Mouse (Mus musculus) C2C12 (cell line): ENCODE data around the gene Slfnl1. TPM values are rescaled to one million over a fixed set of nuclear protein-coding genes. Genes with fewer than 3 reads are reported as not detected.

Experiments used
- H3K27me3 ChIP-seq: one replicate; pipeline ENCODE4 v1.6.1; 2011; ENCODE audit not compliant: control insufficient read depth, insufficient read depth, insufficient read length
- H3K36me3 ChIP-seq: one replicate; pipeline ENCODE4 v1.6.1; 2011; ENCODE audit not compliant: control insufficient read depth, insufficient read depth
- H3K4me3 ChIP-seq: one replicate; pipeline ENCODE4 v1.5.1; 2011; ENCODE audit warnings: mild to moderate bottlenecking, control low read depth; ENCODE audit not compliant: poor library complexity, insufficient read depth, severe bottlenecking
- H3K79me2 ChIP-seq: one replicate; pipeline ENCODE4 v1.6.1; 2011; ENCODE audit not compliant: control insufficient read depth, insufficient read depth
- H3K79me3 ChIP-seq: one replicate; pipeline ENCODE4 v1.6.1; 2011; ENCODE audit warnings: low read depth, control low read depth
- H3ac ChIP-seq: one replicate; pipeline ENCODE3; 2011; ENCODE audit warnings: low read depth; ENCODE audit not compliant: control insufficient read depth, insufficient read length
- CEBPB ChIP-seq: IDR thresholded peaks from one replicate; pipeline ENCODE4 v1.6.1; 2011; ENCODE audit warnings: low read depth, mild to moderate bottlenecking, control low read depth, moderate library complexity
- CTCF ChIP-seq: IDR thresholded peaks from one replicate; pipeline ENCODE4 v1.5.1; 2011; ENCODE audit not compliant: control insufficient read depth, insufficient read depth, insufficient read length
- FOSL1 ChIP-seq: IDR thresholded peaks from one replicate; pipeline ENCODE4 v1.8.0; 2011; ENCODE audit warnings: mild to moderate bottlenecking, low read length; ENCODE audit not compliant: poor library complexity, insufficient read depth, severe bottlenecking
- MAX ChIP-seq: IDR thresholded peaks from one replicate; pipeline ENCODE4 v1.6.1; 2011; ENCODE audit warnings: mild to moderate bottlenecking, control low read depth
- MYOD1 ChIP-seq: IDR thresholded peaks from one replicate; pipeline ENCODE4 v1.6.1; 2011; ENCODE audit warnings: low read depth; ENCODE audit not compliant: control insufficient read depth, insufficient read length
- MYOG ChIP-seq: IDR thresholded peaks from one replicate; pipeline ENCODE4 v1.6.1; 2011; ENCODE audit not compliant: control insufficient read depth, insufficient read length; ENCODE audit errors: extremely low read depth
- USF1 ChIP-seq: IDR thresholded peaks from one replicate; pipeline ENCODE4 v1.6.1; 2011; ENCODE audit warnings: low read depth, mild to moderate bottlenecking, control low read depth, moderate library complexity
- long read RNA-seq, 2 experiments: library from polyadenylated mRNA; unstranded; transcript quantifications; one replicate each; pipeline ENCODE4 v2.0.0; 2019 to 2020
- polyA plus RNA-seq: library from polyadenylated mRNA; unstranded; fragments of >200 nt; fragmentation: generic; extraction: Trizol; gene quantifications from one replicate; pipeline ENCODE4 v1.2.1, GENCODE M21; 2012; ENCODE audit warnings: missing spikeins

Slfnl1 gene
- polyA plus RNA-seq: 0.02 TPM
- long read RNA-seq, experiment 1: 0 reads
- long read RNA-seq, experiment 2: 0 reads

- Histone ChIP-seq H3K36me3 (peaks cover 27% of the 10 kb centered on the region), H3K79me3 (no peaks in the 10 kb centered on the region), H3K79me2 (no peaks in the 10 kb centered on the region), H3ac (no peak within 1 kb of the TSS), H3K4me3 (no peak within 1 kb of the TSS), H3K27me3 (no peaks in the 10 kb centered on the region)
- TF ChIP-seq CEBPB: no peak
- no peak for TF ChIP-seq FOSL1
- TF ChIP-seq MAX: no peak
- no peak for TF ChIP-seq MYOG
- no peak for TF ChIP-seq MYOD1
- TF ChIP-seq CTCF: no peak
- no peak for TF ChIP-seq USF1
These were observed at the start of gene Slfnl1 for GRCm38 (mm10) chr4:120531986-120532385. TSS of gene Slfnl1 (plus strand) at chr4:120532231.

DNA sequence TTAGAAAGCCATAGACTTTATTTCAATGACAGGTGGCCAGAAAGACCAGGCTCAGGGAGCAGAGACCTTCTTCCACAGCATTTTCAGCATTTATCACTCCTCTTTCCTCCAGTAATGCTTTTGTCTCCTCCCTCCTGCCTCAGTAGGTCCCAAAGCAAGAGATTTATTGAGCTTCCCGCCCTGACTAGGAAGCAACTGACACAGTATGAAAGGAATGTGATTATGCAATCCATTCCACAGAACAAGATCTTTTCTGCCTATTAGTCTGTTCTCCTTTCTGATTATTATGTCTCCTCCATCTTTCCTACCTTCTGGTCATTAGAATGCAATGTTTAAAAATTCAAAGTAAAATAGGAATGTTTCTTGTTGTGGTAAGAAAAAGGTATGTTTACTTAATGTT lies 44.3 kb upstream of the Slfnl1 start:
- no peaks in the 10 kb centered on the region for H3K79me3 ChIP-seq
- no peaks in the 10 kb centered on the region for H3K27me3 ChIP-seq
- no peak overlapping the region for H3K4me3 ChIP-seq
- H3ac ChIP-seq: no peak overlapping the region
- H3K36me3 ChIP-seq: no peaks in the 10 kb centered on the region
- TF ChIP-seq FOSL1: no peak
- no peak for TF ChIP-seq MYOG
- TF ChIP-seq CEBPB: peak; percentile 98
- no peak for TF ChIP-seq CTCF
- no peak for TF ChIP-seq USF1
- no peak for TF ChIP-seq MAX
- TF ChIP-seq MYOD1: no peak
- H3K79me2 ChIP-seq: no peaks in the 10 kb centered on the region

DNA sequence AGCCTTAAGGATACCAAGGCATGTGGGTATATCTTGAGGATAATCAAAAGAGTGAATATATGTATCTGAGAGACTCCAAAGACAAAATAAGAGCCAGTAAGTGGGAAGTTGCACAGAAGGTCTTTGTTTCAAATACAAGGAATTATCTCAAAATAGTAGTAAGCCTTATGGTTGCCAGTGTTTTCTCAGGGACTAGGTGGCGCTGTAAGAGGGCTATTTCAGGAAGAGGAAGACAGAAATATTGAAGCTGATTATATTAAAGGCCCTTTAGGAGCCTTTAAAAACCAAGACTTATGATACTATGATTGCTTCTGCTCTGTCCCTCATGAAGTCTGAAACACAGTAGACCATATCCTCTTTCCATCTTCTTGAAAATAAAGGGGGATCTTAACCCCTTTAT lies 25.1 kb upstream of the Slfnl1 start:
- Histone ChIP-seq H3K36me3 (peaks cover 25% of the 10 kb centered on the region), H3K79me2 (no peaks in the 10 kb centered on the region), H3K4me3 (no peak overlapping the region), H3ac (no peak overlapping the region), H3K79me3 (no peaks in the 10 kb centered on the region), H3K27me3 (no peaks in the 10 kb centered on the region)
- TF ChIP-seq MAX (no peak), MYOG (no peak), USF1 (no peak), CTCF (no peak), CEBPB (no peak), FOSL1 (no peak), MYOD1 (no peak)

- Histone ChIP-seq H3K79me3 (no peaks in the 10 kb centered on the region), H3ac (no peak overlapping the region), H3K4me3 (no peak overlapping the region), H3K27me3 (no peaks in the 10 kb centered on the region), H3K79me2 (no peaks in the 10 kb centered on the region), H3K36me3 (peaks cover 25% of the 10 kb centered on the region)
- TF ChIP-seq MAX (no peak), CTCF (no peak), MYOG (no peak), CEBPB (no peak), FOSL1 (no peak), USF1 (no peak), MYOD1 (no peak)
These were observed 20.8 kb upstream of the Slfnl1 start for GRCm38 (mm10) chr4:120511203-120511602.

GRCm38 (mm10) chr4:120514366-120514765 lies 17.7 kb upstream of the Slfnl1 start:
- peaks cover 5% of the 10 kb centered on the region for H3K36me3 ChIP-seq
- H3K79me3 ChIP-seq: peaks cover 8% of the 10 kb centered on the region
- H3K27me3 ChIP-seq: no peaks in the 10 kb centered on the region
- no peak overlapping the region for H3K4me3 ChIP-seq
- H3ac ChIP-seq: no peak overlapping the region
- TF ChIP-seq MYOG (no peak), FOSL1 (no peak)
- H3K79me2 ChIP-seq: peaks cover 19% of the 10 kb centered on the region

GRCm38 (mm10) chr4:120516491-120516890 lies 15.5 kb upstream of the Slfnl1 start:
- Histone ChIP-seq H3K27me3 (no peaks in the 10 kb centered on the region), H3K36me3 (peaks cover 15% of the 10 kb centered on the region), H3K79me3 (peaks cover 8% of the 10 kb centered on the region), H3K79me2 (peaks cover 37% of the 10 kb centered on the region), H3K4me3 (no peak overlapping the region), H3ac (no peak overlapping the region)
- TF ChIP-seq FOSL1: no peak
- TF ChIP-seq MYOG: no peak
- no peak for TF ChIP-seq CEBPB
- TF ChIP-seq MAX: no peak
- no peak for TF ChIP-seq CTCF
- TF ChIP-seq USF1: no peak
- TF ChIP-seq MYOD1: no peak
